Mouse (Mus musculus) heart, embryonic 11.5 days (tissue): ENCODE results near the gene Csnk2b. TPM values are rescaled to one million over a fixed set of nuclear protein-coding genes. Genes with fewer than 3 reads are reported as not detected.

Experiments
- ATAC-seq: fragments of 200-750 bp; cut with Nextera tagmentation; replicated peaks from 2 replicates; pipeline ENCODE4 v1.8.0; 2017; ENCODE audit warnings: moderate library complexity; ENCODE audit not compliant: insufficient number of reproducible peaks, low FRiP score, low TSS enrichment
- H3K27ac ChIP-seq: fragments of 300-500 bp; sonication (generic); 2 replicates; pipeline ENCODE4 v1.5.1; 2014; ENCODE audit warnings: mild to moderate bottlenecking, low read depth, low read length
- H3K27me3 ChIP-seq: fragments of 300-500 bp; sonication (generic); 2 replicates; pipeline ENCODE4 v1.6.1; 2014; ENCODE audit warnings: mild to moderate bottlenecking, low read length, mixed read lengths; ENCODE audit not compliant: control insufficient read depth, insufficient read depth
- H3K36me3 ChIP-seq: fragments of 300-500 bp; sonication (generic); 2 replicates; pipeline ENCODE4 v1.6.1; 2014; ENCODE audit warnings: mild to moderate bottlenecking, low read length, moderate library complexity, mixed read lengths; ENCODE audit not compliant: control insufficient read depth, insufficient read depth
- H3K4me1 ChIP-seq: fragments of 300-500 bp; sonication (generic); 2 replicates; pipeline ENCODE4 v1.6.1; 2014; ENCODE audit warnings: low read length; ENCODE audit not compliant: control insufficient read depth, insufficient read depth
- H3K4me2 ChIP-seq: fragments of 300-500 bp; sonication (generic); 2 replicates; pipeline ENCODE4 v1.6.1; 2014; ENCODE audit warnings: mild to moderate bottlenecking, moderate library complexity
- H3K4me3 ChIP-seq: fragments of 300-500 bp; sonication (generic); 2 replicates; pipeline ENCODE4 v1.5.1; 2014; ENCODE audit warnings: low read depth, low read length
- H3K9ac ChIP-seq: fragments of 300-500 bp; sonication (generic); 2 replicates; pipeline ENCODE4 v1.6.1; 2014; ENCODE audit warnings: mild to moderate bottlenecking, low read depth, low read length, moderate library complexity
- H3K9me3 ChIP-seq: fragments of 300-500 bp; sonication (generic); replicated peaks from 2 replicates; pipeline ENCODE4 v1.6.1; 2016; ENCODE audit warnings: low read length; ENCODE audit not compliant: control insufficient read depth
- WGBS: fragments of 180-500 bp; shearing (Covaris S2); extraction: QIAGEN DNeasy Blood & Tissue Kit; methylation state at CpG from one replicate; pipeline ENCODE4 v1.1.7; 2014; ENCODE audit not compliant: insufficient replicate concordance; 5-methylcytosine and 5-hydroxymethylcytosine counted together
- polyA plus RNA-seq: library from polyadenylated mRNA; unstranded; fragments of >200 nt; fragmentation: Nextera tagmentation; extraction: Ambion mirVana; gene quantifications from 2 replicates; pipeline ENCODE4 v1.2.1, GENCODE M21; 2014

The Csnk2b gene
- polyA plus RNA-seq, 1 experiment from 2014 or later: 221 TPM

- no peak overlapping the region for H3K4me3 ChIP-seq
- H3K9me3 ChIP-seq: no peaks in the 10 kb centered on the region
- no peak overlapping the region for H3K9ac ChIP-seq
- WGBS: 77% methylated on average over 9 of the region's 9 CpGs
- no peaks in the 10 kb centered on the region for H3K36me3 ChIP-seq
- peaks cover 17% of the 10 kb centered on the region for H3K27me3 ChIP-seq
- no peak overlapping the region for H3K4me2 ChIP-seq
- no peak overlapping the region for H3K27ac ChIP-seq
- 0 out of 2 replicates have a peak, but pooled peaks cover 4% of the 10 kb centered on the region for H3K4me1 ChIP-seq
- no peak for ATAC-seq
Observed at GRCm38 (mm10) chr17:35071454-35071853, 50.4 kb downstream of the Csnk2b start.

GRCm38 (mm10) chr17:35070556-35071229 is 51.2 kb downstream of the Csnk2b start:
- Histone ChIP-seq H3K4me1 (peaks cover 4% of the 10 kb centered on the region; the same call in 1 of the 2 replicates), H3K36me3 (no peaks in the 10 kb centered on the region), H3K9me3 (no peaks in the 10 kb centered on the region), H3K4me2 (no peak overlapping the region), H3K4me3 (no peak overlapping the region), H3K27ac (no peak overlapping the region), H3K9ac (no peak overlapping the region), H3K27me3 (peaks cover 25% of the 10 kb centered on the region)
- ATAC-seq: no peak
- 49% methylated on average over 6 of the region's 6 CpGs for WGBS

- Histone ChIP-seq H3K9ac (no peak overlapping the region), H3K27me3 (peaks cover 45% of the 10 kb centered on the region), H3K9me3 (no peaks in the 10 kb centered on the region), H3K27ac (no peak overlapping the region), H3K4me2 (no peak overlapping the region), H3K36me3 (no peaks in the 10 kb centered on the region), H3K4me1 (peaks cover 14% of the 10 kb centered on the region), H3K4me3 (no peak overlapping the region)
- WGBS: 73% methylated on average over 17 of the region's 17 CpGs
- ATAC-seq: no peak
Observed at GRCm38 (mm10) chr17:35068213-35068914, 53.5 kb downstream of the Csnk2b start.

Other genes with a start within 250 kb of the Csnk2b start
- 0.52 and 0.59 TPM in 2 replicates for gene Zbtb12, start 242.6 kb downstream of the Csnk2b start, polyA plus RNA-seq
- gene Gm20547, start 240.0 kb downstream of the Csnk2b start, polyA plus RNA-seq: not detected in 2 replicates
- 0.70 and 0.94 TPM in 2 replicates for gene C2, start 223.8 kb downstream of the Csnk2b start, polyA plus RNA-seq
- 32.4 and 42.3 TPM in 2 replicates for gene Ehmt2, start 223.6 kb downstream of the Csnk2b start, polyA plus RNA-seq
- gene Slc44a4, start 207.6 kb downstream of the Csnk2b start, polyA plus RNA-seq: 0.10 and 0.13 TPM in 2 replicates
- 16.0 and 16.6 TPM in 2 replicates for gene Neu1, start 190.8 kb downstream of the Csnk2b start, polyA plus RNA-seq
- gene Hspa1b, start 162.8 kb downstream of the Csnk2b start, polyA plus RNA-seq: 0.48 and 0.50 TPM in 2 replicates
- not detected in 2 replicates for gene Gm20481, start 152.1 kb downstream of the Csnk2b start, polyA plus RNA-seq
- gene Hspa1a, start 149.9 kb downstream of the Csnk2b start, polyA plus RNA-seq: 1.9 and 2.5 TPM in 2 replicates
- gene Hspa1l, start 149.3 kb downstream of the Csnk2b start, polyA plus RNA-seq: 1.7 and 4.0 TPM in 2 replicates
- gene Lsm2, start 140.2 kb downstream of the Csnk2b start, polyA plus RNA-seq: 162 and 169 TPM in 2 replicates
- 55.7 and 59.7 TPM in 2 replicates for gene Vars, start 121.1 kb downstream of the Csnk2b start, polyA plus RNA-seq
- 0.20 and 0.27 TPM in 2 replicates for gene Vwa7, start 105.5 kb downstream of the Csnk2b start, polyA plus RNA-seq
- 1.8 and 2.1 TPM in 2 replicates for gene Sapcd1, start 94.0 kb downstream of the Csnk2b start, polyA plus RNA-seq
- gene Msh5, start 75.3 kb downstream of the Csnk2b start, polyA plus RNA-seq: 4.4 and 4.6 TPM in 2 replicates
- 86.4 and 228 TPM in 2 replicates for gene Clic1, start 72.1 kb downstream of the Csnk2b start, polyA plus RNA-seq
- gene Ddah2, start 63.0 kb downstream of the Csnk2b start, polyA plus RNA-seq: 213 and 217 TPM in 2 replicates
- gene Ly6g6c, start 56.7 kb downstream of the Csnk2b start, polyA plus RNA-seq: not detected in 2 replicates
- gene Mpig6b, start 55.9 kb downstream of the Csnk2b start, polyA plus RNA-seq: 1.4 and 1.8 TPM in 2 replicates
- gene Ly6g6e, start 45.2 kb downstream of the Csnk2b start, polyA plus RNA-seq: 0.42 TPM in 1 of 2 replicates, not detected in the other
- 2.0 and 2.2 TPM in 2 replicates for gene Ly6g6d, start 44.0 kb downstream of the Csnk2b start, polyA plus RNA-seq
- gene Ly6g6f, start 36.4 kb downstream of the Csnk2b start, polyA plus RNA-seq: 1.8 TPM in 2 replicates
- gene Abhd16a, start 32.8 kb downstream of the Csnk2b start, polyA plus RNA-seq: 47.4 and 51.2 TPM in 2 replicates
- gene Ly6g5c, start 13.8 kb downstream of the Csnk2b start, polyA plus RNA-seq: not detected in 2 replicates
- 0.36 and 0.56 TPM in 2 replicates for gene Ly6g5b, start 6.6 kb downstream of the Csnk2b start, polyA plus RNA-seq
- 15.7 and 17.2 TPM in 2 replicates for gene Gpank1, start 598 bp downstream of the Csnk2b start, polyA plus RNA-seq
- 8.4 and 10.8 TPM in 2 replicates for gene D17H6S53E, start 4.3 kb upstream of the Csnk2b start, polyA plus RNA-seq
- 2.3 and 12.9 TPM in 2 replicates for gene Apom, start 10.0 kb upstream of the Csnk2b start, polyA plus RNA-seq
- gene Bag6, start 13.1 kb upstream of the Csnk2b start, polyA plus RNA-seq: 72.5 and 77.4 TPM in 2 replicates
- gene Prrc2a, start 42.8 kb upstream of the Csnk2b start, polyA plus RNA-seq: 128 and 163 TPM in 2 replicates
- 2.7 and 4.2 TPM in 2 replicates for gene Aif1, start 54.0 kb upstream of the Csnk2b start, polyA plus RNA-seq
- gene Lst1, start 66.4 kb upstream of the Csnk2b start, polyA plus RNA-seq: 4.9 and 5.0 TPM in 2 replicates
- 0.42 TPM in 1 of 2 replicates, not detected in the other for gene Ltb, start 72.4 kb upstream of the Csnk2b start, polyA plus RNA-seq
- not detected in 2 replicates for gene Tnf, start 80.0 kb upstream of the Csnk2b start, polyA plus RNA-seq
- gene Lta, start 83.3 kb upstream of the Csnk2b start, polyA plus RNA-seq: not detected in 2 replicates
- 0.44 TPM in 1 of 2 replicates, not detected in the other for gene Gm16181, start 98.8 kb upstream of the Csnk2b start, polyA plus RNA-seq
- gene Atp6v1g2, start 111.6 kb upstream of the Csnk2b start, polyA plus RNA-seq: 9.3 and 10.1 TPM in 2 replicates
- gene Nfkbil1, start 113.7 kb upstream of the Csnk2b start, polyA plus RNA-seq: 2.3 and 4.9 TPM in 2 replicates
- 317 and 318 TPM in 2 replicates for gene Ddx39b, start 119.7 kb upstream of the Csnk2b start, polyA plus RNA-seq
- 21.0 and 29.1 TPM in 2 replicates for gene H2-D1, start 140.7 kb upstream of the Csnk2b start, polyA plus RNA-seq
- 0.18 and 0.53 TPM in 2 replicates for gene H2-Q1, start 198.4 kb upstream of the Csnk2b start, polyA plus RNA-seq
- gene H2-Q2, start 220.2 kb upstream of the Csnk2b start, polyA plus RNA-seq: 9.0 and 10.1 TPM in 2 replicates